Mouse (Mus musculus) granulocyte monocyte progenitor cell, adult 5-6 weeks (primary cell): ENCODE measurements around the gene Cacna1a. TPM values are rescaled to one million over a fixed set of nuclear protein-coding genes. Genes with fewer than 3 reads are reported as not detected.

Experiments used
- ATAC-seq: replicated peaks from 2 replicates; pipeline ENCODE4 v1.8.0; 2016; ENCODE audit warnings: mild to moderate bottlenecking, moderate TSS enrichment, inconsistent platforms; ENCODE audit not compliant: poor library complexity, severe bottlenecking
- total RNA-seq, 2 experiments: library from RNA; stranded (forward) in 1 of 2; stranded (reverse) in 1 of 2; fragments of 200-712, 200-1000 nt in 1 of 2; fragments of >200 nt in 1 of 2; fragmentation: Nextera tagmentation in 1 of 2; gene quantifications; 2 replicates each; pipeline ENCODE4 v1.2.3; 2014 to 2017

Gene Cacna1a
- total RNA-seq, 2 experiments from 2014 or later = 0.57 to 1.5 TPM

DNA sequence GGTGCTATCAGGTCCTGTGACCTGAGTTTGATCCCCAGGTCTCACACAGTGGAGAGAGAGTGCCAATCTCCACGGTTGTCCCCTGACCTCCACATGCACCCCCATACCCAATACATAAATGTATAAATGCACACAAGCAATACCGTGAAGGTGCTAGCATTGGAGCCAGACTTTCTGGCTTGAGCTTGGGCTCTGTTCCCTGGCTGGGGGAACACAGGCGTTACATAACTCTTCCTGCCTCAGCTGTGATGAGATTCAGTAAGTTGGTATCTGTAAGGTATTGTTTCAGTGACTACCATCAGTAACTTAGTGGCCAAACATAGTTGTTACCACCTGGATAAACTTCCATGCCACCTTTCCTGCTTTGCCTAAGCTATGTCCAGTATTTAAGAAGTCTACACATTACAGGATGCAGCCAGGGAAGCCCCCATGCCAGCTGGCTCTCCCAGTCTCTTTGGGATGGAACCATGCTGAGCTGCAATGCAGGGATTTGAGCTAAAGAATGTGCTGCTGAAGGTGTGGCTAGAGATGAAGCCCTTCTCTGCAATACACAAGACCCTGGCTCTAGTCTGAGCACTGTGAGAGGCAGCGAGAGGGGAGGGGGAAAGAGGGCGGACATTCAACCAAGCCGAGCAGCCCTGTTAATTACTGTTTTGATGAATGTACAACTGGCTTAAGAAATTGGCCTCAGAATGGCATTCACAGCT, 7.7 kb downstream of the Cacna1a start:
- ATAC-seq = no peak

DNA sequence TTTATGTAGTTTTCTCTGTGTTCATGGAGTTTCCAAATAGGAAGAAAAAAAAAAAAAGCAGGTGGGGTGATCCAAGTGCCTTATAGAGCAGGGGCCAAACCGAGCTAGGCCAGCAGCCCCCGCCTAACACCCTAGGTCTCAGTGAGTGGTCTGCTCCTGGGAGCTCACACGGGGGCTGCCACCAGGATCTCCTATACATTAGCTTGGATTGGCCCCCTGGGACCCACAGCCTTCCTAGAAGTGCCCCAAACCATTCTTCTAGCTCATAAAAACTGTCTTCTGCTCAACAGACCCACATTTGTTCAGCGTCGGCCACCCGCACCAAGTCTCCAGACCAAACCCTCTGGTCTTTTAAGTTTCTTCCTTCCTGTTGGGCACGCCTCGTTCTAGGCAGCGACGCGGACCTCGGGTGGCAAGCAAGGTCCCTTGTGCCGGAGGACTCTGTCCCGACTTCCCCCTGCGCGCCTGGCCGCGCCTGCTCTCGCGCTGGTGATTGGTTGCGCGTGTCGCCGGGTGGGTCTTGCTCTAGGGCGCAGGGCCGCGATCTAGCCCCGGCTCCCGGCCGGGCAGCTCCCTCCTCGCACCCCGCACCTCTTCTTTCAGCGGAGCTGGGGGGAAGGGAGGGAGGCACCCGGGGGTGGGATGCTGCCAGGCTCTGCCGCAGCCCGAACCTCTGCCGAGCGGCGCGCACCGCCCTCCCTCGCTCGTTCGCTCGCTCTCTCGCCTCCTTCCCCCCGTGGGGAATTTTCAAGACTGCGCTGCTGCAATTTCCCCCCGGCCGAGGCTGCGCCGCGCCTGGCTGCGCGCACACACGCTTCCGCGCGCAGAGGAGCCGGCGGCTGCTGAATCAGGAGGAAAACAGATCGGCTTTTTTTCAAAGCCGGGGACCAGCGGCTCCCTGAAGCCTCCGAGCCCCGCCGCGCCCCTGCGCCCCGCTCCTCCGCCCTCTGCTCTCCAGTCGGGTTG, 25.9 kb downstream of the Cacna1a start:
- peak; percentile 53 for ATAC-seq

DNA sequence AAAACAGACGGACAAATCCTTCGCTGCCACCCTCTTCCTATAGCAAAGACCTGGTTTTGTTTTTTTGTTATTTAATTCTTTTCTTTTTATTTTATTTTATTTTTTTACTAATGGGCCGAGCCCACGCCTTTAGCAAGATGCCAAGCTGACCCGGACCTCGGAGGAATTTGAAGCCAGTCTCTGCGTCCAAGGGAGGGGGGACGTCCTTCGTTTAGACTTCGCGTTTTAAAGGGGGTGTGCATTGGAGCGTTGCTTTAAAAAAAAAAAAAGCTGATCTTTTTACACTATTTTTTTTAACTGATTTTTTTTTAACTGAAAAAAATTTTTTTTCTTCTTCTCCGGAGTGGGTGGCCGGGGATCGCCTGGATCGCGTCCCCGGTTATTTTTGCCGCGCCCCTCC, 26.7 kb downstream of the Cacna1a start:
- no peak for ATAC-seq

DNA sequence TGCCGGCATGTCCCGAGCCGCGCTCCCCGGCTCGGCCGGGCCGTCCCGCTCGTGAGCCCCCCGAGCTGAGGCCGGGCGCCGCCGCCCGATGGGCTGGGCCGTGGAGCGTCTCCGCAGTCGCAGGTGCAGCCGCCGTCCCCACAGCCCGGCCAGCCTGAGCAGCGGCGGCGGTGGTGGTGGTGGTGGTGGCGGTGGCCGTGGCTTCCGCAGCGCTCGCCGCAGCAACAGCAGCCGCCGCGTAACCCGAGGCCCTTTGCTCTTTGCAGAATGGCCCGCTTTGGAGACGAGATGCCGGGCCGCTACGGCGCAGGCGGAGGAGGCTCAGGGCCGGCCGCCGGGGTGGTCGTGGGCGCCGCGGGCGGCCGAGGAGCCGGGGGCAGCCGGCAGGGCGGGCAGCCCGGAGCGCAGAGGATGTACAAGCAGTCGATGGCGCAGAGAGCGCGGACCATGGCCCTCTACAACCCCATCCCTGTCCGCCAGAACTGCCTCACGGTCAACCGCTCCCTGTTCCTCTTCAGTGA, 27.2 kb downstream of the Cacna1a start:
- no peak for ATAC-seq

DNA sequence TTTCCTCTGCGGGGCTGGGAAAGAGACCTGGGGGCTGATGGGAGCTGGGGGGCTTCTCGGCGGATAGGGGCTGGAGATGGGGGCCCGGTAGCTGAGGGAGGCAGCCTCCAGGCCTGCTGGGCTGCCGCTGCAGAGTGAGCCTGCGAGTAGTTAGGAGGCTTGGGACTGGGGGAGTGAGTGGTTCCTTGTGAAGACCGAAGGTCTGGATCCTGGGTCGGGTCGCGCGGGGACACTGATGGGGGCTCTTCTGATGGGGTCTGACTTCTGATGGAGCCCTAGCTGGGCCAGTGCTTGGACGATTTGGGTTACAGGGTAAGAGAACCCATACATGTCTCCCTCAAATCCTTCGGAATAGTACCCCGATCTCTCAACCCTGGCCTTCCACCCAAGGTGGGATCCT, 27.8 kb downstream of the Cacna1a start:
- ATAC-seq = no peak

DNA sequence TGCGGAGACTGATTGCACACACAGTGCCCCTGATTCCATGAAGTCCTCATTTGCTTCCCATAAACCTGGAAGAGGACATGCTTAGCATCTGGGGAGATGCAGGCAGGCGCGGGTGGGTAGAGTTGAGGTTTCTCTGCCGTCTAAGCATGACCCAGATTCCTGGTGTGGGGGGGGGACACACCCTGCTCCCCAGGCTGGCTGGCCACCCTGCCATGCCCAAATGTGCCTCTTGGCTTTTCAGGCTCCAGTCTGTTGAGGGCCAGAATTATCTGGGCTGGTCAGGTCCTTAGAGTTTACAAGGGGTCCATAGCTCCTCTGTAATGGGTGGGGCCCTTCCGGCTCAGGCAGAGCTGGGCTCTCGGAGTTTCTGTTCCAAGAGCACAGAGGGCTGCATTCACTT, 28.7 kb downstream of the Cacna1a start:
- ATAC-seq = no peak

DNA sequence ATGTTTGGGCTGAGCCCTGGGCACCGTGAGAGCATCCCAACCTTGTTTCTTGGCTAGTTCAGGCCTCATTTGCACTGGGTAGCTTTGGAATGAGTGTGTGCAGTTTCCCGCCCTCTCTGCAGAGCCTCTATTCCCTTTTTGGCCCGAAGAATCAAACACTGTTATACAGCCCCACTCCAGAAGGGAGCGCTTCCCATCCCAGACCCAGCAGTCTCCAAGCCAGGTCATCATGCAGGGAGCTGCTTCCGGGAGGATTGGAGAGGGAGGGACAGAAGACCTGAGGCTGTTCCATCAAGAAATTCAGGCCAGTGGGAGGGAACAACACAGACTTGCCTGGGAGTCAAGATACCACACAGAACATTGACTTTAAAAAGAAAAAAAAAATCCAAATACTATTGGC, 29.6 kb downstream of the Cacna1a start:
- no peak for ATAC-seq

DNA sequence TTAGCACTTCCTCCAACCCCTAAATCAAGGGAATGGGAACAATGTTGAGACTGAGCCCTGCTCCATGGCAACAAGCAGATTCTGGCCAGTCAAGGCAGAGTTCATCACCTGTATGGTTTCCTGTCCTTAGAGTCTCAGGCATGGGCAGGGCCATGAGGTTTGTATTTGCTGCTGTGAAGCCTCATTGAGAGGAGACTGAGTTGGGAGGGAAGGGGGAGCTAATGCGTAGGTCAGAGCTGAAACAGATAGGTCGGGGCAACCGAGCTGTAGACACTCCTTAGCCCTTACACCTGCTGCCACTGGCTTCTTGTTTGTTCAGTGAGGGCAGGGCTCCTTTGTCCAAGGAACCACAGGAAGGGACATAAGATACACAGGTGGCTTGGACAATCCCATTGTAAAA, 36.2 kb downstream of the Cacna1a start:
- ATAC-seq = no peak

DNA sequence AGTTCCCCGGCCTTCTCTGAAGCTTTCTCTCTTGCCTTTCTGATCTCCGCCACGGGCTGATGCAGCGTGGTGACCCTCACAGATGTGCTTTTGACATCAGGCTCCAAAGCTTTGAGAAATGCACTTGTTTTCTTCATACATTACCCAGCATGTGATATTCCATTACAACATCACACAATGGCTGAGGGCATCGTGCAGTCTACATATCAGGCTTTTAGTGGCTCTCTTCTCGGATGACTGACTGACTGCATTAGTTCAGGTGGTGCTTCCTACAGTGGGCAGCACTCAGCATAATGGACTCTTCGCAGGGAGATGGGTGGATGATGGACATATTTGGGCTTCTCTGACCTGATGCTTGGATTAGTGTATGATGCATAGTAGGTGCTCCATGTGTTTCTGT, 37.8 kb downstream of the Cacna1a start:
- ATAC-seq = no peak

DNA sequence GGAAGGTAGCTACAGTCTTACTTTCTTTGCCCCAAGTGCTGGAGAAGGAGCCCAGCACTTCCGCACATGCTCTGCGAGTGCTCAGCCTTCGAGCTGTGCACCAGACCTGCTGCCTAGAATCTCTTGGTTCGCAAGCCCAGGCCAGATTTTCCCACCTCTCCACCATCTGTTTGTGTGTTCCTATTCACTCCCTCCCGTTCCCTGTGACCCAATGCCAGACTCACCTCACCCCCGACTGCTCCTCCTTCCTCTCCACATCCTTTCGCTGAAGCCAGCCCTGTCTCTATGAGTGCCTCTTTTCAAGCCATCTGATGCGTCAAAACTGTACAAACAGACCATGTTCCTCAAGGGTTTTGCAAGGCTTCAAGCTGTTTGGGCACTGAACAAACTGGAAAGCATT, 38.3 kb downstream of the Cacna1a start:
- no peak for ATAC-seq

DNA sequence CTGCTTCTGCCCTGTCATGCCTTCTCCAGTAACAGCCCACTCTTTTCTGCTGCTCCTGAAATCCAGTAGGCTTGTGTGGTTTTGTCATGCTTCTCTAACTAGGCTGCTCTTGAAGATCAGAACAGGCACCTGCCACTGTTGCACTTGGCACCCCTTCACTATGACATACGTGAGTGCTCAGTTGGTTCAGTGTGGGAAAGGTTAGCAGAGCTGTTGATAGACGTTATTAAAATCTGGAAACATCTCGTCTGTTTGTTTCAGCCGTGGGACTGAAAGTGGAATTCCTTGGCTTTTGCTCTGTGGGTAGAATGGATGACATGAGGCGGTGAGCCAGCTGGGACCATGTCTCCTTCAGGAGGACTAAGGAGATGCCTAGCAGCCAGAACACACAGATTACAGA, 39.8 kb downstream of the Cacna1a start:
- ATAC-seq = no peak

DNA sequence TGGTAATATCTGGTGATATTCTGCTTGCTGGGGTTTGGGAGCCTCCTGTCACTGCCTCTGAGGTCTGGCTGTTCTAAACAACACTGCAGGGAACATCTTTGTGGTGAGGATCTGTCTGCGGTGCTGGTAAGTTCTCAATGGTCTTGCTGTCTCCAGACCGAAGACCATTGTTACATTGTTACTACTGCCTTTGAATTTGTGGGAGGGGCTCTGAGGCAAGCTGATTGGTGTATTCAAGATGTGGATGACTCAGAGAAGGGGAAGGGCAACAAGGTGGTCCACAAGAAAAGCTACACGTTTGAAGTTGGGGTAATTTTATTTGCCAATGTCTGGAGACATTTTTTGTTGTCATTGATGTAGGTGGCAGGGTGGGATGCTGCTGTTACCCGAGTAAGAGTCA, 40.8 kb downstream of the Cacna1a start:
- no peak for ATAC-seq

DNA sequence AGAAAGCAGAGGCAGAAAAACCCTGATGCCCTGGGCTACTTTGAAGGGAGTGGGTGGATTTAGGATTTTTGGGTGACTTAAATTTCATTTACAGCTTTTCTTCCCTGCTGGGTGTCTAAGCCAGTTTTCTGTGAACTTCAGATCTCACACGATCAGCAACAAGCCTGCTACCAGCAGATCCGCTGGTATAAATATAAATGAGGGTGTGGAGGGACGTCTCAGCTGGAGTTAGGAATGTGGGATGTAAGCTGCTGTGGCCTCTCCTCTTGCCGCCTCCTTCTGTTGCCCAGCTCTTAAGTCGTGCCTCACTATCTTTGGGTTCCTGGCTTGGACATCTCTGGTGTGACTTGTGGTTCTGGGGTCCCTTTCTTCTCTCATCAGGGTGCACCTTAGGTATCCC, 41.3 kb downstream of the Cacna1a start:
- no peak for ATAC-seq

DNA sequence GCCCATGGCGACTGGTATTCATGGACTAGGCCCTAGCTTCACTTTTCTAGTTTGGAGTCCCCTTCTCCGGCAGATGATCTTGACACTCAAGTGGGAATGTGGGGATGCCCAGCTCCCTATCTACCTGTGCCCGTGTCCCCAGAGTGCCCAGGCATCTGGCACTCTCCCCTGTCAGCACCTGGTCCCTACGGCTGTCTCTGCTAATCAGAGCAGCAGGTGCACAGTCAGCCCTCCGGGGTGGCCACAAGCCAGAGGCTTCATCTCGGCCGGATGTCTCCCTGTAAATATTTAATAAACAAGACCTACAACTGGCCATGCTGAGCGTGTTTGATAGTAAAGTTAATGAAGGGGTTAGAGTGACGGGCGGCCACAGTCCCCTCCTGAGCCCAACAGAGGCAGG, 47.1 kb downstream of the Cacna1a start:
- ATAC-seq = no peak

DNA sequence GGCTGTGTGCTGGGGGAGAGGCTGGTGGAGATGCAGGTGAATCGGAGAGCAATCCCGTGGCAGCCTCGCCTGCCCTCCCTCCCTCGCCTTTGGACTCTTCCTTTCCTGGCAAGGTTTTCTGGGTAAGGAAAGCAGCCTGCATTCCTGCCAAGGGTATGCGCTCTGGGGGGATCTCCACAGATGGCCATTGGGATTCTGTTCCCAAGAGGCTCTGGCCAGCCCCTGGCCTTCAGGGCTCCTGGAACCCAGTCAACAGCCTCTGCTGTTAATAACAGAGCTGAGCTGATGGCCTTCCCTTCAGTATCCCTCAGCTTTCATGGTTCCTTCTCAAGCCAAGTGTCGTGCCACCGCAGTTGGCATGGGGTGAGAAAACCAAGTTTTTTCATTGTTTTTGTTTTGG, 51.6 kb downstream of the Cacna1a start:
- no peak for ATAC-seq

DNA sequence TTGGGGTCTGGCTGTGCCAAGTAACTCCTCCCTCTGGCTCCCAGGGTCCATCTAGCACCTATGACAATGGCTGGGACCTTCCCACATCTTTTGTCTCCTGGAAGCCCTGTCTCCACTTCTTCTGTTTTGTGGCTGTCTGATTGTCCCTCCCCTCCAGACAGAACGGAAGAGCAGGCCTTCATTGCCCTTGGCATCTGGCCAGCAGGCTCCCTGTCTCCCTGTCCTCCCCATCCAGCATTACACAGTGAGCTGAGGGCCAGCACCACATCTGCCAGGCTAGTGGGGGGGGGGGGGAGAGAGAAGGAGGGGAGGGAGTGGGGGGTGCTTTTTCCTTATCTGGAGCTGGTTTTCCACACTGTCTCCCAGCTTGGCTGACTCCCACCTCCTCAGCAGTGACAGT, 53.8 kb downstream of the Cacna1a start:
- ATAC-seq = no peak

DNA sequence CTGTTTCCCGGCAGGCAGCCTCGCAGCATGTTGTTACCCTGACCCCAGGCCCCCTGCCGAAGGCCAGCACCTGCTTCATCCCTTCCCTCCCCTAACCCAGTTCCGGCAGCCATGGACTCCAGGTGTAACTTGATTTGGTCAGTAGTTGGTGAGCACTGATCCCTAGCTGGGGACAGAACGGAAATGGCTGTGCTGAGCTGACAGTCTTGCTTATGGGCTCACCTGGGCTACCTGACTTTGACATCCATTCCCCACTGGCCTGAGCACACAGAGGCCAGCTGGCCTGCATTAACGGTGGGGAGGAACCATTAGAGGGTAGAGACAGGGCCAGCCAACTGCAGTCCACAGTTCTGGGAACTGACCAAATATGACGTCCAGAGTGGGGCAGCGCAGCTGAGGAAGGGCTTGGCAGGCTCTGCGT, 58.3 kb downstream of the Cacna1a start:
- ATAC-seq = no peak

DNA sequence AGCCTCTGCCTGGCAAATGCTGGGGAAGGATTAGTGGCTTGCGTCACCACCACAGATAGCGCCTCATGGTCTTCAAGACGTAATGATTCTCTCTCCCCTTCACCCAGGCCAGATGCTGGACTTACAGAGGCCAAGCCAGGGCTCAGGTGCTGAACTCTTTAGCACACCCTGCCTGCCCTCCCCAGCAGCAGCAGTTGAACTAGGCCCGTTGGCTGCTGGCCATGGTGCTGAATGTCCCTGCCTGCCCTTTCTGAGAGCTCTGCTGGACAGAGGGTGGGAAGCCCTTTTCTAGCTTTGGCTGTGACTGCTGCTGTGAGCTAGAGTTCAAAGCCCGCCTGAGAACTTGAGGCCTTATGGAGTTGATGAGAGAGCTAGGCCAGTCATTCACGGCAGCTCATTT, 66.3 kb downstream of the Cacna1a start:
- peak; percentile 25; the same call in 1 of the 2 replicates for ATAC-seq

DNA sequence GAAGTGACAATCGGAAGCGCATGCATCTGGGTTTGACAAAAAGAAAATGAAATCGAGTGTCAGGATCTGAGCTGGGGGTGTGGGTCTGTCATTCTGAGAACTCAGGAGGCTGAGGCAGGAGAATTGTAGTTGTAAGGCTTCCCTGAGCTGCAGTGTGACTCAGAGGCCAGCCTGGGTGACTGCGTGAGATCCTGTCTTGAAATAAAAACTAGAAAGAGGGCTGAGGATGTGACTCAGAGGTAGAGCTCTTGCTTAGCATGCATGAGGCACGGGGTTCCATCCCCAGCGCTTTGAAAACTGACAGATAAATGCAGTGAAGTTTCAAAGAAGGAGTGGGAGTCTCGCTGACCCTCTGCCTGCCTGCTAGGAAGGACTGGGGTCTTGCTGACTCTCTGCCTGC, 70.6 kb downstream of the Cacna1a start:
- ATAC-seq = no peak

DNA sequence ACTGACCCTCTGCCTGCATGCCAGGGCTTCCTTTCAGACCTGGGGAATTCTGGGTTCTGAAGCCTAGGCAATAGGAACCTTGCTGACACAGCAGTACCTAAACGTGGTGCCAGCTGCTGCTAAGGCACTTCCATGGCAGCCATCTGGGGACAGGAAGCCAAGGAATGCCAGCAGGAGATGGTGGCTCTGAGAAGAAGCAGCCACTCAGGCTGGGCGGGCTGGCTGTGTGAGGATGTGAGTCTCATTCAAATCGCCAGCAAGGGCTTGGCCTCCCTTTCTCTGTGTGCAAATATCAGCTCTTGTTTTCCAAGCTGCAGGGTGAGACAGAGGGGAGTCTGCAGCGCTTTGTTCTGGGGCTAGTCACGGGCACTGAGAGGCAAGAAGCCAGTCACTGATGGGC, 71.0 kb downstream of the Cacna1a start:
- no peak for ATAC-seq

DNA sequence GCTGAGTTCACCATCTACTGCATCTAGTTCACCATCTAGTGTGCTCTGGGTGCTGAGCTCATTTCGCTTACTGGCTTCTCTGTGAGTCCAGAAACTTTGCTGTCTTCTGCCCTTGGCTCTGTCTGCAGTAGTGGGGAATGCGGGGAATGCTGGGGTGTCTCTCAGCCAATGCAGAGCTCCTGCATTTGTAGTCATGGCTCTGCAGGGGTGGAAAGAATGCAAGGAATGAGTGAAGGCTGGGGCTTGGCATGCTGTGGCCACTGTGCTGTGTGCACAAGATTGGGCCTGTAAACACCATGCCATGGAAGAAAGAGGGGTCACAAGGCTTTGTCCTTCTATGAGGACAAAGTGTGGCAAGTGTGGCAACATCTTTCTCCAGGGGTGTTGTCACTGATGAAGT, 72.5 kb downstream of the Cacna1a start:
- ATAC-seq = no peak
